ENCODE assay signal across 14 mouse cellular contexts in genomic region chr5:53187245-53187644, GRCm38 (mm10). TPM values are rescaled to one million over a fixed set of nuclear protein-coding genes. Genes with fewer than 3 reads are reported as not detected.
A peak's percentile ranks its signal among the peaks of the same experiment; 100 is the strongest.
DNase-seq lines count a peak whose midpoint lies in the region; TF ChIP-seq lines count a peak whose summit lies in the region.
"Had no signal": no experiment of that assay in that cellular context is flagged by ENCODE, and none has a peak within 500 bp of the region (broad histone marks: within the 10 kb centered on the region; RNA-seq: fewer than 3 reads in every experiment).

No protein-coding gene starts in this region.

- intact Hi-C loops in left cerebral cortex, adult 2 months (cut with DNase I): no loop called here

- no peak overlapping the region for H3K4me3 ChIP-seq in left cerebral cortex, adult 2 months
- H3K4me3 ChIP-seq: embryonic facial prominence, embryonic 12.5 days; heart, embryonic 13.5 days; limb, embryonic 10.5 days had no signal

- no peak for TF ChIP-seq CTCF in left cerebral cortex, adult 2 months (IDR thresholded peaks at IDR 0.05)

- peak; percentile 46 to 64 for DNase-seq in frontal cortex, adult 2 months (ENCODE audit: extremely low spot score in 1 of 2, low spot score in 1 of 2)
- DNase-seq in frontal cortex, postnatal 25 days (ENCODE audit: low spot score in 2 of 2): no peak
- DNase-seq in left cerebral cortex, adult 2 months (ENCODE audit: extremely low spot score in 1 of 2, low spot score in 2 of 2): no peak
- DNase-seq in left cerebral cortex, adult 18-20 months (ENCODE audit: low spot score in 2 of 2): no peak
- peak; percentile 89 for DNase-seq in brain, adult 2 months (ENCODE audit: low read depth, low spot score)
- peak; percentile 69 for DNase-seq in layer of hippocampus, adult 9-11 months
- no peak for DNase-seq in lung, postnatal 25 days (ENCODE audit: low spot score)
- no peak for DNase-seq in embryo, embryonic 10.5 days (ENCODE audit: low spot score)
- DNase-seq: cerebellum, adult 18-20 months; kidney, adult 11 months; lung, adult 18-20 months had no signal

- peak overlapping the region; percentile 53 for H3K27ac ChIP-seq in left cerebral cortex, adult 2 months
- H3K27ac ChIP-seq: embryonic facial prominence, embryonic 12.5 days; heart, embryonic 13.5 days; limb, embryonic 10.5 days had no signal

RNA-seq across cellular contexts. Expression of gene Sel1l3, which starts 26.5 kb away (rescaled TPM):
- polyA plus RNA-seq in frontal cortex, adult 2 months (2012; rRNA removed): 28.3 and 28.8 TPM in 2 replicates
- 10 to 100 TPM; 66.6 to 70.5 TPM for total RNA-seq in left cerebral cortex, adult 2 months (2021)
- 10 to 100 TPM; 56.9 to 63.9 TPM for total RNA-seq in left cerebral cortex, adult 18-20 months (2021)

Comparison
In these comparisons a context has a peak if more than half of its experiments do, and no peak if none do; other contexts are left out.
1. DNase-seq: peak in frontal cortex, adult 2 months (2 of 2), brain, adult 2 months (single experiment) and layer of hippocampus, adult 9-11 months (single experiment); none in frontal cortex, postnatal 25 days (0 of 2), left cerebral cortex, adult 2 months (0 of 2), left cerebral cortex, adult 18-20 months (0 of 2), lung, postnatal 25 days (single experiment) and embryo, embryonic 10.5 days (single experiment).